Mouse (Mus musculus): ENCODE results near the gene Olfr1438-ps1. TPM values are rescaled to one million over a fixed set of nuclear protein-coding genes. Genes with fewer than 3 reads are reported as not detected.
"Not testable (repeated sequence)": the region's sequence is repeated elsewhere in the genome, so short reads cannot be mapped to it uniquely, and the experiment has no call there.

Gene Olfr1438-ps1
- polyA plus RNA-seq (2012; ENCODE audit: insufficient read depth, low replicate concordance) = not detected in 2 replicates

- Histone ChIP-seq H3K9me3 (no peaks in the 10 kb centered on the region), H3K4me3 (replicated peaks) (no peak within 1 kb of the TSS), H3K36me3 (replicated peaks; ENCODE audit: low read length) (no peaks in the 10 kb centered on the region), H3K27me3 (replicated peaks) (no peaks in the 10 kb centered on the region), H3K4me1 (no peaks in the 10 kb centered on the region)
- no peak for TF ChIP-seq FLI1 (IDR thresholded peaks at IDR 0.05; ENCODE audit: low read length)
- no peak for TF ChIP-seq GATA1 (IDR thresholded peaks at IDR 0.05; ENCODE audit: borderline replicate concordance, low read length)
These were observed at the start of gene Olfr1438-ps1 for GRCm38 (mm10) chr19:12335810-12336209. Olfr1438-ps1 (minus strand) TSS chr19:12335910.

- TF ChIP-seq GATA1 (IDR thresholded peaks at IDR 0.05; ENCODE audit: borderline replicate concordance, low read length) (no peak), FLI1 (IDR thresholded peaks at IDR 0.05; ENCODE audit: low read length) (no peak)
- H3K4me1 ChIP-seq = no peaks in the 10 kb centered on the region
- H3K27me3 ChIP-seq (replicated peaks) = no peaks in the 10 kb centered on the region
- H3K36me3 ChIP-seq (replicated peaks; ENCODE audit: low read length) = no peaks in the 10 kb centered on the region
- no peaks in the 10 kb centered on the region for H3K9me3 ChIP-seq
- H3K4me3 ChIP-seq (replicated peaks) = no peak overlapping the region
These were observed 38.8 kb upstream of the Olfr1438-ps1 start for GRCm38 (mm10) chr19:12374465-12375025.

DNA sequence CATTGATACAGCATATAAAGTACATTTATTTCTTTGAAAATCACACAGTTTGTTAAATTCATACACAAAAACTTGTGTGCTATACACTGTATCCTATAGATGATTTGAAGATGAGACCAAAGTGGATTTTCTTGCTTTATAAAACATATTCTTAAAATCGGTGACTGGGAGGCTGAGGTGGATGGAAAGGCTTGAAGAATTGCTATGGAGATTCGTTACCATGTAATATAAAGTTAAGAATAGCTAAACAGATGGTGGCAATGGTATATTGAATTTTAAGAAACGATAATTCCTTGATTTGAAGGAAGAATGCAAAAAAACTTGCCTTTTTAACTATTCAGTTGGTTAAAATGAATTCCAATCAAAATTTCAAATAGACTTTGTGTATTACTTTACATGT, 37.3 kb upstream of the Olfr1438-ps1 start:
- Histone ChIP-seq H3K27me3 (replicated peaks) (no peaks in the 10 kb centered on the region), H3K9me3 (no peaks in the 10 kb centered on the region), H3K4me3 (replicated peaks) (no peak overlapping the region), H3K36me3 (replicated peaks; ENCODE audit: low read length) (no peaks in the 10 kb centered on the region), H3K4me1 (no peaks in the 10 kb centered on the region)
- TF ChIP-seq GATA1 (IDR thresholded peaks at IDR 0.05; ENCODE audit: borderline replicate concordance, low read length) = no peak
- TF ChIP-seq FLI1 (IDR thresholded peaks at IDR 0.05; ENCODE audit: low read length) = no peak

DNA sequence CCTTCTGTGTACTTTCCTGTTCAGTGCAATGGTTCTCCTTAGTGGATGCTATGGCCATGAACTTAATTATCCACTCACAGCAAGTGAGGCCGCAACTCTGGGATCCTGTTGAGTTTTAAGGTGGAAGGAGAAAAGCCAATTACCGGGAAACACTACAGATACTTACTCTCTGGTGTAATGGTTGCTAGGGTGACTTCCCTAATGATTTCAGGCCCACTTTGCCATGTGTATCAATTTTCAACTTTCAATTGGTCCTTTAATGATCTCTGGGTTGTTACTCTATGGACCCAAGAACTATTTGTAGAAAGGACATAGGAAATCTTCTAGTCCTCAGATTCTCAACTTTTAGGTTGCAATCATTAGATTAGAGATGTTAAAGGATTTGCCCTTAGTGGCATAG, 10.7 kb downstream of the Olfr1438-ps1 start, which contains the start of gene Olfr1437:
TSS of gene Olfr1437 (minus strand) at position 101 of the 400 bp plus-strand sequence.
- Histone ChIP-seq H3K36me3 (replicated peaks; ENCODE audit: low read length) (no peaks in the 10 kb centered on the region), H3K4me1 (no peaks in the 10 kb centered on the region), H3K27me3 (replicated peaks) (no peaks in the 10 kb centered on the region), H3K4me3 (replicated peaks) (no peak within 1 kb of the TSS), H3K9me3 (no peaks in the 10 kb centered on the region)
- no peak for TF ChIP-seq FLI1 (IDR thresholded peaks at IDR 0.05; ENCODE audit: low read length)
- TF ChIP-seq GATA1 (IDR thresholded peaks at IDR 0.05; ENCODE audit: borderline replicate concordance, low read length) = no peak

DNA sequence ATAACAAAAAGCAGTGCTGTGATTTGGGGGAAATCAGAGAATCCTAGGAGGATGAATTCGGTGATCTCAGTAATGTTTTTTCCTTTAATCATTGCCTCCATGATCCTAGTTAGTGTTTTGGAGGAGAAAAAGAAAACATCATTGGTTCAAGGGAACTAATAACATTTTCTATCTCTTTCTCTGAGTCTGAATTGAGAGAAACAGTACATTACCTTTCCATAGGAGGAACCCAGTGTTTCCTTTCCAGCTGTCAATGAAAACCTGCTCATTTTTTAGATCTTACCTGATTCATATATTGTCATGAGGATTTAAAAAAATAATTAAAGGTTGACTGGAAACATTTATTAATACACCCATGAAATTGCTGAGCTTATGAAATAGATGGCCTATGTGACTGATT, 36.7 kb downstream of the Olfr1438-ps1 start, which contains the start of gene Olfr1436:
TSS of gene Olfr1436 (minus strand) at position 101 of the 400 bp plus-strand sequence.
- not testable (repeated sequence) for H3K4me1 ChIP-seq; H3K27me3 ChIP-seq (replicated peaks); H3K4me3 ChIP-seq (replicated peaks); H3K36me3 ChIP-seq (replicated peaks; ENCODE audit: low read length); H3K9me3 ChIP-seq

DNA sequence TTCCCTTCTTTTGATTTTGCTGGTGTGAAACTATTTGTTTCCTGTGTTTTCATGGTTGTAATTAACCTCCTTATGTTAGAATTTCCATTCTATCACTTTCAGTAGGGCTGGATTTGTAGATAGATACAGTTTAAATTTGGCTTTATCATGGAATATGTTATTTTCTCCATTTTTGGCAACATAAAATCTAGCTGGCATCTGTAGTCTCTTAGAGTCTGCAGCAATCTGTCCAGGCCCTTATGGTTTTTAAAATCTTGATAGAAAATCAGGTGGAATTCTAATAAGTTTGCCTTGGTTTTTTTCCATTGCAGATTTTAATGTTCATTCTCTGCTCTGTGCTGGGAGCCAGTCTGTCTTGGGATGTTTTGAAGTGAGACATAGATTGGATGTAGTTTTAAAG, 42.7 kb downstream of the Olfr1438-ps1 start:
- Histone ChIP-seq H3K36me3 (replicated peaks; ENCODE audit: low read length) (no peaks in the 10 kb centered on the region), H3K9me3 (no peaks in the 10 kb centered on the region), H3K4me3 (replicated peaks) (no peak overlapping the region), H3K27me3 (replicated peaks) (no peaks in the 10 kb centered on the region), H3K4me1 (no peaks in the 10 kb centered on the region)
- TF ChIP-seq FLI1 (IDR thresholded peaks at IDR 0.05; ENCODE audit: low read length) = no peak
- TF ChIP-seq GATA1 (IDR thresholded peaks at IDR 0.05; ENCODE audit: borderline replicate concordance, low read length) = no peak

DNA sequence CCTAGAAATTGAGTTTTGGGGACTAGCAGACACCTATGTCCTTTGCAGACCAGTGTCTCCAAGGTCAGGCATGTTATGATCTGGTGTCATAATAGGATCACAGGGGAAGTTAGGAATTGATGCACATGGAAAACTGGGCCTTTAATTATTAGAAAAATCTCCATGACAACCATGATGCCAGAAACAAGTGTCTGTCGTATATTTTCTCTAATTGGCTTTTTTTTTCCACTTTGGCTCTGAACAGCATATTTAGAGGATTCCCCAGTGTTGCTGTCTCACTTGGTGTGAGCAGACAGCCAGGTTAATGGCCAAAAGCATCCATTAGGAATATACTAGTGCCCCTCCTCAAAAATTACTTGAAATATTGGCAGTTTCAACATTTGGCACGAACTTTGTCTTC, 56.2 kb downstream of the Olfr1438-ps1 start, which contains the start of gene Olfr1434:
TSS of gene Olfr1434 (plus strand) at position 301 of the 400 bp plus-strand sequence.
- Histone ChIP-seq H3K36me3 (replicated peaks; ENCODE audit: low read length) (no peaks in the 10 kb centered on the region), H3K9me3 (no peaks in the 10 kb centered on the region), H3K4me1 (no peaks in the 10 kb centered on the region), H3K4me3 (replicated peaks) (peak within 1 kb of the TSS; percentile 3), H3K27me3 (replicated peaks) (no peaks in the 10 kb centered on the region)
- TF ChIP-seq GATA1 (IDR thresholded peaks at IDR 0.05; ENCODE audit: borderline replicate concordance, low read length) (no peak), FLI1 (IDR thresholded peaks at IDR 0.05; ENCODE audit: low read length) (no peak)

Other genes with a start within 250 kb of the Olfr1438-ps1 start
- not detected in 2 replicates for gene Olfr1426, start 243.9 kb downstream of the Olfr1438-ps1 start, polyA plus RNA-seq (2012; ENCODE audit: insufficient read depth, low replicate concordance)
- gene Olfr1427, start 232.6 kb downstream of the Olfr1438-ps1 start, polyA plus RNA-seq (2012; ENCODE audit: insufficient read depth, low replicate concordance) = not detected in 2 replicates
- not detected in 2 replicates for gene Olfr1428, start 220.0 kb downstream of the Olfr1438-ps1 start, polyA plus RNA-seq (2012; ENCODE audit: insufficient read depth, low replicate concordance)
- not detected in 2 replicates for gene Olfr76, start 212.7 kb downstream of the Olfr1438-ps1 start, polyA plus RNA-seq (2012; ENCODE audit: insufficient read depth, low replicate concordance)
- not detected in 2 replicates for gene Olfr1555-ps1, start 165.8 kb downstream of the Olfr1438-ps1 start, polyA plus RNA-seq (2012; ENCODE audit: insufficient read depth, low replicate concordance)
- not detected in 2 replicates for gene Olfr1431, start 135.3 kb downstream of the Olfr1438-ps1 start, polyA plus RNA-seq (2012; ENCODE audit: insufficient read depth, low replicate concordance)
- not detected in 2 replicates for gene Olfr1432, start 103.3 kb downstream of the Olfr1438-ps1 start, polyA plus RNA-seq (2012; ENCODE audit: insufficient read depth, low replicate concordance)
- not detected in 2 replicates for gene Olfr262, start 94.3 kb downstream of the Olfr1438-ps1 start, polyA plus RNA-seq (2012; ENCODE audit: insufficient read depth, low replicate concordance)
- gene Olfr235, start 74.9 kb downstream of the Olfr1438-ps1 start, polyA plus RNA-seq (2012; ENCODE audit: insufficient read depth, low replicate concordance) = not detected in 2 replicates
- gene Olfr1434, start 56.1 kb downstream of the Olfr1438-ps1 start, polyA plus RNA-seq (2012; ENCODE audit: insufficient read depth, low replicate concordance) = not detected in 2 replicates
- gene Olfr1436, start 36.8 kb downstream of the Olfr1438-ps1 start, polyA plus RNA-seq (2012; ENCODE audit: insufficient read depth, low replicate concordance) = not detected in 2 replicates
- not detected in 2 replicates for gene Olfr1437, start 10.8 kb downstream of the Olfr1438-ps1 start, polyA plus RNA-seq (2012; ENCODE audit: insufficient read depth, low replicate concordance)
- gene Olfr1440, start 51.4 kb upstream of the Olfr1438-ps1 start, polyA plus RNA-seq (2012; ENCODE audit: insufficient read depth, low replicate concordance) = not detected in 2 replicates
- not detected in 2 replicates for gene Olfr1441, start 81.5 kb upstream of the Olfr1438-ps1 start, polyA plus RNA-seq (2012; ENCODE audit: insufficient read depth, low replicate concordance)
- not detected in 2 replicates for gene Pfpl, start 92.0 kb upstream of the Olfr1438-ps1 start, polyA plus RNA-seq (2012; ENCODE audit: insufficient read depth, low replicate concordance)
- gene Mpeg1, start 124.9 kb upstream of the Olfr1438-ps1 start, polyA plus RNA-seq (2012; ENCODE audit: insufficient read depth, low replicate concordance) = 6.5 TPM in 1 of 2 replicates, not detected in the other
- 1.9 and 2.5 TPM in 2 replicates for gene Dtx4, start 165.5 kb upstream of the Olfr1438-ps1 start, polyA plus RNA-seq (2012; ENCODE audit: insufficient read depth, low replicate concordance)
- gene Fam111a, start 209.8 kb upstream of the Olfr1438-ps1 start, polyA plus RNA-seq (2012; ENCODE audit: insufficient read depth, low replicate concordance) = 1.7 TPM in 1 of 2 replicates, not detected in the other

All from megakaryocyte, embryonic 14.5 days (primary cell).